Mouse (Mus musculus) G1E-ER4 (cell line): ENCODE results near the gene Tex44. TPM values are rescaled to one million over a fixed set of nuclear protein-coding genes. Genes with fewer than 3 reads are reported as not detected.

ENCODE experiments used
- GATA1 ChIP-seq: IDR thresholded peaks from one replicate; pipeline ENCODE4 v1.8.0; 2012; ENCODE audit warnings: low read length, inconsistent platforms
- polyA plus RNA-seq: library from polyadenylated mRNA; stranded (reverse); fragments of >175 nt; gene quantifications from 2 replicates; pipeline ENCODE4 v1.2.3, GENCODE M21; 2012

The Tex44 gene
- polyA plus RNA-seq, 1 experiment = not detected

DNA sequence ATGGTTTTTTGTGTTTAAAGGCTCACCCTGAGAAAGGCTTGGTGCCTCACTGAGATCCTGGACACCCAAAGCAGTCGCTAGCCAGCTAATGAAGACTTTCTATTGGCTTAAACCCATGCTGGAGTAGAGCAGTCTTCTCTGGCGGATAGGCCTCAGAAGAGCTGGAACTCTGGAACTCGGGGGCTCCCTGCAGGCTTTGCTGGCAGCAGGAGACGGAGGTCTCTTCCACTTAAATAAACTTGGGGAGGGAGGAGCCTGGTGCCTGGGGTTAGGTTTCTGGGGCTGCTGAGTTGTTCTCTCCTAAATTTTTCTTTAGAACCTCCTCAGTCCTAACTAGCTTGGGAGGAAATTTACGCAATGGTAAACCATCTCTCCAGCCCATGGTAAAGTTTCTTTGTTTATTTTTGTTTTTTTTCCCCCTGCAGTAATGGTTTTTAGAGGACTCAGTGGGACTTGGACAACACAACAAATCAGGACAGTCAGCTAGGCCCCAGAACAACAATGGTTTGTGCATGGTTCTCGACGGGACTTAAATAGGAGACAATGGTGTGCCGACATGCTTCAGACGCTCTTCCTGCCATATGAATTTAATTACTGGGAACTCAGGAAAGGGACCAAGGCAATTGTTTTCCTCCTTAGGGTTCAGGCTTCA lies 38.2 kb downstream of the Tex44 start:
- no peak for TF ChIP-seq GATA1

DNA sequence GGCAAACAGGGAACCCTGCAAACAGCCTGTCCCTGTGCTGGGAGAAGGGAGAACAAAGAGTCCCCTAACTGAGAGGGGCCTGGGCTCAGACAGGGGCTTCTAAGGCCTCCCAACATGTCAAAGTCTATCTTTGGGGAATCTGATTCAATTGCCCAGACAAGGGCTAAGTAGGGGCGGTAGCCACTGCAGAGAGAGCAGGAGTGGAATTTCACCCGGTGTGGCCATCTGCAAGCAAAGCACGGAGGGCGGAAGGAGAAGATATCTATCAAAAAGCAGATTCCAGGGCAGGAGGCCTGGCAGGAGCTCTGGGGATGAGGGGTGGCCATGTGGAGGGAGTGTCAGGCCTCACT lies 38.7 kb downstream of the Tex44 start:
- no peak for TF ChIP-seq GATA1

DNA sequence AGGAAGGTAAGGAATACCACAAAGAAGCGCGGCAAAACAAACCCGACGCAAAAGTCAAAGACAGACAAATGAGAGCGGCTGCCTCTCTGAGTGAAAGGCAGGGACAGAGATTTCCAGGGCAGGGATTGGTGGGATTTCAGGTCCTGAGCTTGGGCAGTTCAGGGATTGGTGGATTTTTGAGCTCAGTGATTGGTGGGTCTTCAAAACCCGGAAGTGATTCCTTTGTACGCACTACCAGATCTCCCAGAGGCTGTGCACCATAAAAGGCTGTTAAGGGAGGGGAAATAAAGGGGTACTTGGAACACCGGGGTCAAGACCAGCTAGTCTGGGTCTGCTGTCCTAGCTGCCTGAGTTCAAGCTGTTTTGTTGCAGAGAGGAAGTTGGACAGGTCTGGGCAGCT lies 41.3 kb downstream of the Tex44 start:
- no peak for TF ChIP-seq GATA1

DNA sequence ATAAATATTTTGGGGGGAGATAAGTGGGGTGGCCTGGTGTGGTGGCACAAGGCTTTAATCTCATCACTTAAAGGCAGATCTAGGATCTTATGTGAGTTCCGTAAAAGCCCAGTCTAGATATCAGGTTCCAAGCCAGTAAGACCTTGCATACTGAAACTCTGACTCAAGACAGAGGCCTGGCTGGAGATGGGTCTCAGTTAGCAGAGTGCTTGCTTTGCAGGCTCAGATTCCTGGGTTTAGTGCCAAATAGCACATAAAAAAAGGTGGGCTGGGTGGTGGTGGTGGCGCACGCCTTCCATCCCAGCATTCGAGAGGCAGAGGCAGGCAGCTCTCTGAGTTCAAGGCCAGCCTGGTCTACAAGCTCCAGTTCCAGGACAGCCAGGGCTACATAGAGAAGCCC lies 43.7 kb downstream of the Tex44 start:
- no peak for TF ChIP-seq GATA1

DNA sequence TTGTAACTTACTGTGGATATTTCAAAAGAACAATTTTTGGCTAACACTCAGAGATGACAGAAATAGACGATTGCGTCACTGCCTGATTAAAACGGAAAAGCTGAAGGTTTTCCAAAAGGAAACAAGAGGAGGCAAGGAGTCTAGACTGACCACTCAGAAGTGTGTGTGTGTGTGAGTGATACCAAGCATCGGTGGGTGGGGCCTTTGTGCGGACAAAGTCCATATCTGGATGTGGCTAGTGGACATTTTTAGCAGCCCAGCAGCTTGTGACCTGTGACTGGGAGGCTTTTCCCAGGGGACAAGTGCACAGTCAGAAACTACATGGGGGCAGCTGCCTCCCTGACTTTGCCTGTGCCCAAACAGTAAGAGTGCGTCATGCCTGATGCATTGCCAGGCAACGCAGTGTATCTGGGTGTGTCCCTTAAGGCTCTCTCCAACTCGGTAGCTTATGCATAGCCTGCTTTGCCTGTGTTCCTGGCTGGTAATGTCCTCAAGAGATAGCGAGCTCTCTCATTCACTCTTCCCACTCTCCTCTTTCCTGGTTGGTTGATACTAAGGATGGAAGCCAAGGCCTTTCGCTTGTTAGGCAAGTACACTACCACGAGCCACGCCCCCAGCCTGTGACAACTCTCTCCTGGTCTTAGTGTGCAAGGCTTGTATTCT lies 44.5 kb downstream of the Tex44 start:
- no peak for TF ChIP-seq GATA1

DNA sequence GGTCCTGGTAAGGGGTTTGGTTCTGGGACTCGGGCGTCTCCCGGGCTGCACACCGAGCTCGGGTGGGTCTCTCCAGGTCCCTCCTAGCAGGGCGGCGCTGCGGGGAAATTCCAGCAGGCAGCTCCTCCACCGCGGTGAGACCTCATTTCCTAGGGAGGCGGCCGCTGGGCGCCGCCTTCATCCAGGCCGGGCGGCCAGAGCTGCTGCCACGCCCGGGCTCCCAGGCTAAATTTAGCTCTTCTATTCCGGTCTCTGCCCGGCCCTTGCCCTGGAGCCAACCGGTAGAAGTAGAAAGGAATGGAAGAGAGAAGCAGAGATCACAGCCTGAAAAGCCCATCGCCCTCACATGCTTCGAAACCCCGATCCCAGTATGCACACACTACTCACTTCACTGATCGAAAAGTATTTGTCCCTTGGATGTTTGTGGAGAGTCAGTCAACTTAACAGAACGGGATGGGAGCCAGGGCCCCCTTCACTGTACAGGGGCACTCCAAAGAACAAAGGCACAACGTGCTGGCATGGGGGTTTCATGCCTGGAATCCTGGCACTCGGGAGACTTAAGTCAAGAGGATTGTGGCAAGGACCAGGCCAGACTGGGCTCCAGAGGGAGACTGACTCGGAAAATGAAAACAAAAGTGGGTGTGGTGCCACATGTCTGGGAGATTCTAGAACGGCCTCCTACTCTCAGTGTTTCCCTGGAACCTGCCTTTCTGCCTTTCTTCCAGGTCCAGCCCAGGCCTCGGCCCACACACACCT lies 46.2 kb downstream of the Tex44 start:
- no peak for TF ChIP-seq GATA1

DNA sequence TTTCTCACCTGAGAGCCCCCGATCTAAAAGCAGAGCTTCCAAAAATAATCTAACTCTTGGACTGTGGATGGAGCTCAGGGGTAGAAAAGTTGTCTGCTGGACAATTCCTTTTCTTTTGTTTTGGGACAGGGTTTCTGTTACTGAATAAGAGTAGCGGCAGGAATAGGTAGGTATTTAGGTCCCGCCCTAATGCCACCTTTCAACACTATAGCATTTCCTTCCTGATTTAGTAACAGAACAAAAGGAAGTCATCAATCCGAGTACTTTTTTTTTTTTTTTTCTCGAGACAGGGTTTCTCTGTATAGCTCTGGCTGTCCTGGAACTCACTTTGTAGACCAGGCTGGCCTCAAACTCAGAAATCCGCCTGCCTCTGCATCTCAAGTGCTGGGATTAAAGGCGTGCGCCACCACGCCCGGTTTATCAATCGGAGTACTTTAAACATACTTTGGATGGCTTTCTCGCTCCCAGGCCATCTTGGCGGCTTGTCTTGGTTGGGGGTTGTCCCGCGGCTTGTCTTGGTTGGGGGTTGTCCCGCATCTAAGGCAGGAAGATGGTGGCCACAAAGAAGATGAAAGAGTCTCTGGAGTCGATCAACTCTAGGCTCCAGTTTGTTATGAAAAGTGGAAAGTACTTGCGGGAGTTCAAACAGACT lies 47.1 kb downstream of the Tex44 start:
- TF ChIP-seq GATA1 = no peak

Other genes starting within 250 kb of the Tex44 start
- 1.4 and 1.5 TPM in 2 replicates for gene B3gnt7, start 123.5 kb upstream of the Tex44 start, polyA plus RNA-seq
- 2,220 and 2,966 TPM in 2 replicates for gene Ncl, start 66.9 kb upstream of the Tex44 start, polyA plus RNA-seq
- not detected in 2 replicates for gene Nmur1, start 101 bp upstream of the Tex44 start, polyA plus RNA-seq
- 11,652 and 16,306 TPM in 2 replicates for gene Ptma, start 100.4 kb downstream of the Tex44 start, polyA plus RNA-seq
- 76.3 and 108 TPM in 2 replicates for gene Pde6d, start 156.3 kb downstream of the Tex44 start, polyA plus RNA-seq
- gene Cops7b, start 156.6 kb downstream of the Tex44 start, polyA plus RNA-seq = 58.6 and 61.6 TPM in 2 replicates
- not detected in 2 replicates for gene Nppc, start 244.2 kb downstream of the Tex44 start, polyA plus RNA-seq